Mouse (Mus musculus): ENCODE results near the gene Mknk2.

GRCm38 (mm10) chr10:80673690-80674089, 4.2 kb downstream of the Mknk2 start:
- TF ChIP-seq CTCF (IDR thresholded peaks at IDR 0.05; ENCODE audit: control insufficient read depth, insufficient read depth, insufficient read length) (no peak), MYOG (IDR thresholded peaks at IDR 0.05; ENCODE audit: control insufficient read depth, extremely low read depth, insufficient read length) (no peak), FOSL1 (IDR thresholded peaks at IDR 0.05; ENCODE audit: insufficient read depth, low read length, poor library complexity, severe bottlenecking) (no peak), USF1 (IDR thresholded peaks at IDR 0.05; ENCODE audit: low read depth) (no peak), MYOD1 (IDR thresholded peaks at IDR 0.05; ENCODE audit: control insufficient read depth, insufficient read length, low read depth) (no peak)
